Mouse (Mus musculus) liver, embryonic 14.5 days (tissue): ENCODE measurements around the gene Btbd16.

Experiments
- CTCF ChIP-seq: IDR thresholded peaks from 2 replicates; pipeline ENCODE4 v1.5.1; 2016; ENCODE audit warnings: antibody characterized with exemption, low read depth, control low read depth
- EP300 ChIP-seq: IDR thresholded peaks from 2 replicates; pipeline ENCODE4 v1.6.1; 2016; ENCODE audit warnings: antibody characterized with exemption, low read depth

- TF ChIP-seq EP300, result no peak
- no peak for TF ChIP-seq CTCF
Measured at GRCm38 (mm10) chr7:130799418-130799817, 25.5 kb downstream of the Btbd16 start.
